Mouse (Mus musculus) hindbrain, postnatal 0 days (tissue): ENCODE data around the gene Ift122. TPM values are rescaled to one million over a fixed set of nuclear protein-coding genes. Genes with fewer than 3 reads are reported as not detected.

ENCODE experiments used
- ATAC-seq: fragments of 200-750 bp; cut with Nextera tagmentation; 2 replicates; pipeline ENCODE4 v1.8.0; 2017; ENCODE audit warnings: mild to moderate bottlenecking, moderate TSS enrichment, moderate library complexity
- DNase-seq: peaks from one replicate; pipeline ENCODE4 v3.0.0-alpha.2; 2015; ENCODE audit warnings: low spot score
- H3K27ac ChIP-seq: fragments of 300-500 bp; sonication (generic); 2 replicates; pipeline ENCODE4 v1.5.1; 2014; ENCODE audit warnings: mild to moderate bottlenecking
- H3K27me3 ChIP-seq: fragments of 300-500 bp; sonication (generic); 2 replicates; pipeline ENCODE4 v1.6.1; 2014; ENCODE audit warnings: low read length, mixed read lengths; ENCODE audit not compliant: insufficient read depth
- H3K36me3 ChIP-seq: fragments of 300-500 bp; sonication (generic); 2 replicates; pipeline ENCODE4 v1.6.1; 2014; ENCODE audit warnings: low read length, mixed read lengths; ENCODE audit not compliant: insufficient read depth
- H3K4me1 ChIP-seq: fragments of 300-500 bp; sonication (generic); 2 replicates; pipeline ENCODE4 v1.6.1; 2014; ENCODE audit warnings: antibody characterized with exemption, low read length, mixed read lengths; ENCODE audit not compliant: insufficient read depth
- H3K4me2 ChIP-seq: fragments of 300-500 bp; sonication (generic); 2 replicates; pipeline ENCODE4 v1.6.1; 2014; ENCODE audit warnings: low read depth, mild to moderate bottlenecking, low read length, moderate library complexity, mixed read lengths
- H3K4me3 ChIP-seq: fragments of 300-500 bp; sonication (generic); 2 replicates; pipeline ENCODE4 v1.5.1; 2014; ENCODE audit warnings: low read length
- H3K9ac ChIP-seq: fragments of 300-500 bp; sonication (generic); replicated peaks from 2 replicates; pipeline ENCODE4 v1.6.1; 2014; ENCODE audit warnings: mild to moderate bottlenecking, low read length, moderate library complexity, mixed read lengths
- H3K9me3 ChIP-seq: fragments of 300-500 bp; sonication (generic); 2 replicates; pipeline ENCODE4 v1.6.1; 2016; ENCODE audit warnings: low read length, mixed read lengths
- CTCF ChIP-seq: IDR thresholded peaks from 2 replicates; pipeline ENCODE4 v1.5.1; 2016; ENCODE audit warnings: antibody characterized with exemption, control low read depth, low read depth
- whole genome bisulfite sequencing: fragments of 180-500 bp; shearing (Covaris S2); extraction: QIAGEN DNeasy Blood & Tissue Kit; methylation state at CpG from one replicate; pipeline ENCODE4 v1.1.7; 2014; 5-methylcytosine and 5-hydroxymethylcytosine counted together
- polyA plus RNA-seq: library from polyadenylated mRNA; unstranded; fragments of >200 nt; fragmentation: Nextera tagmentation; extraction: Ambion mirVana; gene quantifications from 2 replicates; pipeline ENCODE4 v1.2.1, GENCODE M21; 2015
- total RNA-seq: library from RNA; depleted of rRNA; stranded (reverse); fragments of >200 nt; gene quantifications from 2 replicates; pipeline ENCODE4 v1.2.3, GENCODE M21; 2014

Ift122 gene
- total and polyA plus RNA-seq, 2 experiments from 2014 or later, result 19.7 to 29.3 TPM

DNA sequence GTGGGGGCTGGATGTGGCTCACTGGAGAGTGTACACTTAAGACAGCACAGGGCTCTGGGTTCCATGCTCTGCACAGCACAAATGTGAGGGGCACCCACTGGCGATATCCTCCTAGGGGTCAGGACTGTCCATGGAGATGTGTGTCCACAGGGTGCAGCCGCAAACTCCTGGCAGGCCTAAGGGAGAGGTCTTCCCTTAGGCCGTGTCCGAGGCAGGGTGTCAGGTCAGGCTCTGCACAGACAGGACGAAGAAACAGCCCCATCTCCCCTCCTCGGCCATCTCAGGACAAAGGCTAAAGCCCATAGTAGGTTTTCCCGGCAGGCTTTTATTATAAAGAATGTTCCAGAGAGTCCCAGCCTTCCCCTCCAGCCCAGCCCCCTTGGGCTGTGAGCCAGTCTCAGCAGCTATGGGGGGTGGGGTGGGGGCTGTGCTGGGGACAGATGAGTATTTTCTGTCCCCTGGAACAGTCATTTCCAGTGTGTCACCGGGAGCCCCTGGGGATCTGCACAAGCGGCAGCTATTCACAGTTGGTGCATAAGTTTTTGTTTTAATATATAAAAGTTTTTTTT is 101.3 kb downstream of the Ift122 start:
- H3K9me3 ChIP-seq, result no peaks in the 10 kb centered on the region
- H3K4me2 ChIP-seq, result no peak overlapping the region
- DNase-seq (no peak), ATAC-seq (no peak)
- no peaks in the 10 kb centered on the region for H3K27me3 ChIP-seq
- H3K4me3 ChIP-seq, result no peak overlapping the region
- no peak overlapping the region for H3K9ac ChIP-seq
- no peak overlapping the region for H3K27ac ChIP-seq
- peaks cover 17% of the 10 kb centered on the region for H3K4me1 ChIP-seq
- no peaks in the 10 kb centered on the region for H3K36me3 ChIP-seq
- no peak for TF ChIP-seq CTCF
- 64% methylated on average over 9 of the region's 9 CpGs for WGBS

- 76% methylated on average over 4 of the region's 4 CpGs for WGBS
- Histone ChIP-seq H3K36me3 (no peaks in the 10 kb centered on the region), H3K4me1 (peaks cover 17% of the 10 kb centered on the region), H3K27ac (no peak overlapping the region), H3K4me2 (no peak overlapping the region), H3K27me3 (no peaks in the 10 kb centered on the region), H3K9me3 (no peaks in the 10 kb centered on the region), H3K4me3 (no peak overlapping the region), H3K9ac (no peak overlapping the region)
- no peak for ATAC-seq
- no peak for DNase-seq
- TF ChIP-seq CTCF, result no peak
Measured at GRCm38 (mm10) chr6:115955169-115955568, 101.9 kb downstream of the Ift122 start.

DNA sequence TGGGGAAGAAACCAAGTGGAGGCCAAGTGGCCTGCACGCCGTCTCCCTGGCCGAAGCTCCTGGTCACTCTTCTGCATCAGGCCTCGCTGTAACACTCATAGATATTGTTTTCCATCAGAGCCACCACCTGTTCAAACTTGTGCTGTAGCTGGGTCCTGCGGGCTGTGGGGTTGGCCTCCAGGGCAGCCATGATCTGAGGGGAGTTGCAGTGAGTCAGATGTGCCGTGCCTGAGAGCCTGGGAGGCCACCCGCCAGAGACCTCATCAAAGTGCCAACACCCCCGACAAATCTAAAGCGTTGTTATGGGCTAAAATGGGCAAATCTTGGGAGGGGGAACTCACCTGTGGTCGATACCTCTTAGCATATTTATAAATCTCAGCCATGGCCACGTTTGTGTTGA is 102.4 kb downstream of the Ift122 start:
- TF ChIP-seq CTCF, result no peak
- Histone ChIP-seq H3K27ac (no peak overlapping the region), H3K27me3 (no peaks in the 10 kb centered on the region), H3K4me3 (no peak overlapping the region), H3K9me3 (no peaks in the 10 kb centered on the region), H3K4me1 (peaks cover 17% of the 10 kb centered on the region), H3K36me3 (no peaks in the 10 kb centered on the region), H3K9ac (no peak overlapping the region), H3K4me2 (no peak overlapping the region)
- ATAC-seq, result no peak
- 89% methylated on average over 11 of the region's 11 CpGs for WGBS
- no peak for DNase-seq

DNA sequence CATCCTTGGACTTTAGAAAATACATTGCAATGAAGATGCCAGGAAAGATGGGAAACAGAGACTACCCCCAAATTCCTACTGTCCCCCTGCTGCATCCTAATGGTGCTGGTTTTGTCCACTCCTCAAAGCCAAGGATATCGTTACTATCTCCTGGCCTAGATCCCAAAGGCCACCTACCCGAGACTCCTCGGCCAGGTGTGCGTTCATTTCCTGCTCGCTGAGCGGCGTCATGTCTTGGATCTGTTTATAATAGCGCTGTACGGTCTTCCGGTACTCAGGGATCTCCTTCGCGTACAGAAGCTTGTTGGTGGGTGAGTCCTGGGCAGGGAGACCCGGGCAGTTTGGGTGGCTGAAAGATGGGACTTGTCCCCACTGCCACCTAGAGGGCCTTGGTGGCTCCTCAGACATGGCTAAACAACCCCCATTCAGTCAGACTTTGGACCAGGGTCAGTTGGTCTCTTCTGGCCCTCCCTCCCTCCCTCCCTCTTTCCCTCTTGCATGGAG is 103.2 kb downstream of the Ift122 start:
- peak; percentile 44 for TF ChIP-seq CTCF
- Histone ChIP-seq H3K9ac (no peak overlapping the region), H3K9me3 (no peaks in the 10 kb centered on the region), H3K4me2 (no peak overlapping the region), H3K36me3 (no peaks in the 10 kb centered on the region), H3K4me1 (peaks cover 17% of the 10 kb centered on the region), H3K27ac (peak overlapping the region; percentile 41; the same call in 1 of the 2 replicates), H3K27me3 (no peaks in the 10 kb centered on the region), H3K4me3 (no peak overlapping the region)
- 74% methylated on average over 13 of the region's 13 CpGs for WGBS
- peak; percentile 36 for ATAC-seq
- no peak for DNase-seq

- DNase-seq (peak; percentile 67), ATAC-seq (peak; percentile 61)
- 32% methylated on average over 16 of the region's 16 CpGs for WGBS
- no peak overlapping the region for H3K4me2 ChIP-seq
- H3K9ac ChIP-seq, result no peak overlapping the region
- TF ChIP-seq CTCF, result no peak
- no peaks in the 10 kb centered on the region for H3K9me3 ChIP-seq
- H3K27ac ChIP-seq, result peak overlapping the region; percentile 41; the same call in 1 of the 2 replicates
- H3K4me1 ChIP-seq, result peaks cover 17% of the 10 kb centered on the region
- no peaks in the 10 kb centered on the region for H3K36me3 ChIP-seq
- no peak overlapping the region for H3K4me3 ChIP-seq
- no peaks in the 10 kb centered on the region for H3K27me3 ChIP-seq
Measured at GRCm38 (mm10) chr6:115956922-115957601, 103.8 kb downstream of the Ift122 start.

- Histone ChIP-seq H3K4me2 (no peak overlapping the region), H3K36me3 (no peaks in the 10 kb centered on the region), H3K27me3 (no peaks in the 10 kb centered on the region), H3K4me1 (peaks cover 17% of the 10 kb centered on the region), H3K9ac (no peak overlapping the region), H3K9me3 (no peaks in the 10 kb centered on the region), H3K27ac (0 out of 2 replicates have a peak overlapping the region, but pooled peaks have one; percentile 41), H3K4me3 (no peak overlapping the region)
- WGBS, result 46% methylated on average over 6 of the region's 6 CpGs
- TF ChIP-seq CTCF, result no peak
- DNase-seq, result no peak
- no peak for ATAC-seq
Measured at GRCm38 (mm10) chr6:115957681-115958080, 104.4 kb downstream of the Ift122 start.

GRCm38 (mm10) chr6:115958445-115958844 is 105.2 kb downstream of the Ift122 start:
- H3K4me2 ChIP-seq, result no peak overlapping the region
- no peaks in the 10 kb centered on the region for H3K36me3 ChIP-seq
- no peaks in the 10 kb centered on the region for H3K9me3 ChIP-seq
- no peak overlapping the region for H3K9ac ChIP-seq
- no peak overlapping the region for H3K4me3 ChIP-seq
- no peak overlapping the region for H3K27ac ChIP-seq
- ATAC-seq, result no peak
- no peaks in the 10 kb centered on the region for H3K27me3 ChIP-seq
- TF ChIP-seq CTCF, result no peak
- no peak for DNase-seq
- H3K4me1 ChIP-seq, result peaks cover 14% of the 10 kb centered on the region
- 90% methylated on average over 9 of the region's 9 CpGs for WGBS
